ENCODE assay signal across 8 mouse cellular contexts in genomic region chr8:80688141-80688540, GRCm38 (mm10). TPM values are rescaled to one million over a fixed set of nuclear protein-coding genes. Genes with fewer than 3 reads are reported as not detected.
DNase-seq lines count a peak whose midpoint lies in the region; ATAC-seq and TF ChIP-seq lines count a peak whose summit lies in the region.

No protein-coding gene starts in this region.

- TF ChIP-seq POLR2A in cortical plate, adult 2 months (IDR thresholded peaks at IDR 0.05; ENCODE audit: extremely low read depth, insufficient read depth, low read length): no peak
- TF ChIP-seq POLR2A in thymus, adult 2 months (IDR thresholded peaks at IDR 0.05; ENCODE audit: control insufficient read depth, extremely low read depth, insufficient read depth, low read length, poor library complexity): no peak

- H3K27ac ChIP-seq in cortical plate, adult 2 months (ENCODE audit: insufficient read depth, low read length): no peak overlapping the region
- H3K27ac ChIP-seq in liver, embryonic 15.5 days (replicated peaks): 0 out of 2 replicates have a peak overlapping the region, but pooled peaks have one; percentile 34
- no peak overlapping the region for H3K27ac ChIP-seq in thymus, adult 2 months (ENCODE audit: control insufficient read depth, insufficient read depth, low read length)

- no peak overlapping the region for H3K4me3 ChIP-seq in cortical plate, adult 2 months (ENCODE audit: insufficient read depth, low read length)
- no peak overlapping the region for H3K4me3 ChIP-seq in liver, embryonic 15.5 days (replicated peaks)
- no peak overlapping the region for H3K4me3 ChIP-seq in thymus, adult 2 months (ENCODE audit: control insufficient read depth, insufficient read depth, low read length)

- no peaks in the 10 kb centered on the region for H3K4me1 ChIP-seq in cortical plate, adult 2 months (ENCODE audit: control insufficient read depth, insufficient read depth, low read length)
- H3K4me1 ChIP-seq in liver, embryonic 15.5 days (replicated peaks): peaks cover 47% of the 10 kb centered on the region
- no peaks in the 10 kb centered on the region for H3K4me1 ChIP-seq in thymus, adult 2 months (replicated peaks; ENCODE audit: control insufficient read depth, insufficient read depth, low read length)

- H3K27me3 ChIP-seq in liver, embryonic 15.5 days: no peaks in the 10 kb centered on the region
- no peaks in the 10 kb centered on the region for H3K27me3 ChIP-seq in thymus, adult 2 months (ENCODE audit: control insufficient read depth, insufficient read depth, low read length)

- DNase-seq in A20 (ENCODE audit: low read depth, low spot score): peak; percentile 66
- peak; percentile 60 to 62 for DNase-seq in adrenal gland, adult 18-20 months (ENCODE audit: low spot score in 2 of 2)
- DNase-seq in gastrocnemius, postnatal 36 days: peak; percentile 20 to 26
- peak; percentile 75 to 84 for DNase-seq in kidney, postnatal 25 days
- DNase-seq in ovary, postnatal 10 days (ENCODE audit: low spot score): peak; percentile 19
- DNase-seq in thymus, adult 2 months: peak; percentile 59

- no peaks in the 10 kb centered on the region for H3K9me3 ChIP-seq in liver, embryonic 15.5 days (replicated peaks)

- peak; percentile 76 for TF ChIP-seq CTCF in cortical plate, adult 2 months (IDR thresholded peaks at IDR 0.05; ENCODE audit: extremely low read depth, insufficient read depth, low read length)
- peak; percentile 54; the same call in 1 of the 2 replicates for TF ChIP-seq CTCF in thymus, adult 2 months (IDR thresholded peaks at IDR 0.05; ENCODE audit: borderline replicate concordance, control insufficient read depth, extremely low read depth, insufficient read depth, low read length, poor library complexity)

- H3K9ac ChIP-seq in liver, embryonic 15.5 days: no peak overlapping the region

- 8% methylated on average over 4 of the region's 4 CpGs for WGBS in liver, embryonic 15.5 days (ENCODE audit: insufficient replicate concordance)
- WGBS in thymus, adult 2 months: 54% methylated on average over 4 of the region's 4 CpGs

- H3K36me3 ChIP-seq in liver, embryonic 15.5 days (replicated peaks): no peaks in the 10 kb centered on the region
- H3K36me3 ChIP-seq in thymus, adult 2 months (ENCODE audit: control insufficient read depth, insufficient read depth, low read length): no peaks in the 10 kb centered on the region

- intact Hi-C loops in gastrocnemius, postnatal 36 days (cut with DNase I): loop anchor here (1.0 to 10.0 kb wide), 2 partner anchors 195 to 953 kb away; partner anchors contain the start of gene Gypa

- peak; percentile 90 for ATAC-seq in liver, embryonic 15.5 days (ENCODE audit: insufficient read depth)

- H3K4me2 ChIP-seq in liver, embryonic 15.5 days: peak overlapping the region; percentile 41

RNA-seq across cellular contexts. Expression of gene Smarca5, which starts 51.2 kb away (rescaled TPM):
- total RNA-seq in adrenal gland, adult 18-20 months (2021): 10 to 100 TPM; 74.5 to 77.2 TPM
- polyA plus RNA-seq in cortical plate, adult 2 months (2012; rRNA removed): 17.6 and 17.9 TPM in 2 replicates
- total RNA-seq in gastrocnemius, postnatal 36 days (2021): 10 to 100 TPM; 21.2 to 25.2 TPM
- polyA plus RNA-seq in liver, embryonic 15.5 days (2015; fragmentation: Nextera tagmentation; extraction: Ambion mirVana): 41.0 and 46.0 TPM in 2 replicates
- 14.9 and 29.3 TPM in 2 replicates for polyA plus RNA-seq in thymus, adult 2 months (2012; rRNA removed)

Comparison
In these comparisons a context has a peak if more than half of its experiments do, and no peak if none do; other contexts are left out.
1. DNase-seq: peak in every context shown above with its lines; median percentile 80 in kidney, postnatal 25 days; 66 in A20; 61 in adrenal gland, adult 18-20 months; 59 in thymus, adult 2 months; 23 in gastrocnemius, postnatal 36 days; 19 in ovary, postnatal 10 days.